Mouse (Mus musculus) olfactory bulb, adult 2 months (tissue): ENCODE measurements at regions not wholly inside any gene's neighbourhood (a gene's known extent, or its start where the extent isn't known, plus 50 kb on each side); places are given as distances from the start of the nearest gene placed in this dataset.

Source experiments
- H3K27ac ChIP-seq: fragments of 200-500 bp; 2 replicates; pipeline ENCODE4 v1.5.1; 2012; ENCODE audit warnings: low read depth, low read length; ENCODE audit not compliant: insufficient read depth
- H3K4me1 ChIP-seq: fragments of 200-500 bp; 2 replicates; pipeline ENCODE4 v1.6.1; 2012; ENCODE audit warnings: low read length; ENCODE audit not compliant: control insufficient read depth, insufficient read depth
- H3K4me3 ChIP-seq: fragments of 200-500 bp; 2 replicates; pipeline ENCODE4 v1.5.1; 2012; ENCODE audit warnings: mild to moderate bottlenecking, low read depth, low read length, moderate library complexity; ENCODE audit not compliant: insufficient read depth
- CTCF ChIP-seq: fragments of 200-500 bp; IDR thresholded peaks from 2 replicates; pipeline ENCODE4 v1.5.1; 2012; ENCODE audit warnings: low read depth, mild to moderate bottlenecking, low read length, moderate library complexity; ENCODE audit not compliant: insufficient read depth
- POLR2A ChIP-seq: fragments of 200-500 bp; IDR thresholded peaks from 2 replicates; pipeline ENCODE4 v1.6.1; 2012; ENCODE audit warnings: mild to moderate bottlenecking, low read depth, low read length, moderate library complexity; ENCODE audit not compliant: insufficient read depth
- WGBS: fragments of 180-500 bp; shearing (Covaris S2); methylation state at CpG from one replicate; pipeline ENCODE4 v1.1.7; 2018; 5-methylcytosine and 5-hydroxymethylcytosine counted together

DNA sequence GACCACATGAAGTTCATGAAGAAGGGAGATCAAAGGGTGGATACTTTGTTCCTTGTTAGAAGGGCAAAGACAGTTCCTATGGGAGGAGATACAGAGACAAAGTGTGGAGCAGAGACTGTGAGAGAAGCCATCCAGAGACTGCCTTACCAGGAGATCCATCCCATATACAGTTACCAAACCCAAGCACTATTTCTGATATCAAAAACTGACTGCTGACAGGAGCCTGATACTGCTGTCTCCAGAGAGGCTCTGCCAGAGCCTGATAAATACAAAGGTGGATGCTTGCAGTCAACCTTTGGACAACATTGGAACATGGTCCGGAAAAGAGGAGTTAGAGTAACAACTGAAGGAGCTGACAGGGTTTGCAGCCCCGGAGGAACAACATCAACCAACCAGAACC lies 1104.3 kb upstream of the Cited2 start:
- Histone ChIP-seq H3K4me3 (no peak overlapping the region), H3K27ac (no peak overlapping the region), H3K4me1 (no peaks in the 10 kb centered on the region)
- WGBS, result 96% methylated on average over 2 of the region's 2 CpGs
- TF ChIP-seq CTCF, result no peak
- no peak for TF ChIP-seq POLR2A

DNA sequence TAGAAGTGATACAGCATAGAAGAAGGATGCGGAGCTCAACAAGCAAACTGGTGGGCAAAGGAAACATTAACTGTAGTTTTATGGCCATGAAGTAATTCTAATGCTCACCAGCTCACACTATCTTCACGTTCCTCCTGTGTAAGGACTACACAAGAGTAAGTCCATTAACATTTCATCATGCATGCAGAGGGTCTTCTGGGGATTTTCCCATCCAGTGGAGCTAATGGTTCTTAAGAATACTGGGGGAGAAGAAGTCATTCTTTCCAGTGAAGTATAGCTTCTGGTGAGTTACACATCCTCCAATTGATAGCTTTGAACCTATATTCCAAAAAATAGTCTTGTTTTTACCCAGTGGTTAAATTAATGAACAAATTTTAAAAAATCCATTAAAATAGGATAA lies 1103.4 kb upstream of the Cited2 start:
- H3K4me1 ChIP-seq, result no peaks in the 10 kb centered on the region
- no peak overlapping the region for H3K4me3 ChIP-seq
- no peak overlapping the region for H3K27ac ChIP-seq
- WGBS, result 91% methylated on average over 2 of the region's 2 CpGs
- TF ChIP-seq CTCF, result no peak
- no peak for TF ChIP-seq POLR2A

DNA sequence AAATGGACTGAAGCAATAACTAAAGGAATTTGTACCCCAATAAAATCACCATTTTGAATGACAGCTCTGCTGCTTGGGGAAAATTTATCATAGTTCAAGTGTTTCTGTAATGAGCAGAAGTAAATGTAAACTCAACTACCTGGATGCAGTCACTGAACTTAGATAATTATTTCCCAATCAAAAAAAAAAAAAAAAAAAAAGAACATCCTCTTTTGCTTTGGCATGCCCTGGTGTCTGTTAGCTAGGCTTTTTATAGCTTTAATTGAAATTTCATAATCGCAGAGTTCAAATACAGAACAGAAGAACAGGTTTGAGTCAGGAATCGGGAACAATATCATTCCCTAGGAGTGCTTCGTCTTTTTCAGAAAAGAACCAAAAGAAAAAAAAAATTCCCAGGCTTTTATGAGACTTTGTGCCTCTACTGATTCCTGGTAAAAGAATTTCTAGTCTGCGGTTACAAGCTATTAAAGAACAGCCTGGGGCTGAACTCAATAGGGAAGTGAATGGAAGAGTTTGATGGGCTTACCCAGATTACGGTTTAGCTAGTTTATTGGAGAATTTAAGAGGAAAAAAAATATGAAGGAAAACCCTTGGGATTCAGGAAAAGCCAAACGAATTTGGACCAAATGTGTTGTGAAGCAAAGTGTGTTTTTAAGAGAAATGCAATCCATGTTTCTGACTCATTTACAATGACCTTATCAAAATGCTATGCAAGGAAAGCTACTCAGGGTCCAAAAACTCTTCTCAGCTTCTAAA lies 1102.0 kb upstream of the Cited2 start:
- Histone ChIP-seq H3K27ac (no peak overlapping the region), H3K4me1 (no peaks in the 10 kb centered on the region), H3K4me3 (no peak overlapping the region)
- no peak for TF ChIP-seq CTCF
- TF ChIP-seq POLR2A, result no peak
- WGBS, result 47% methylated on average over 6 of the region's 6 CpGs

DNA sequence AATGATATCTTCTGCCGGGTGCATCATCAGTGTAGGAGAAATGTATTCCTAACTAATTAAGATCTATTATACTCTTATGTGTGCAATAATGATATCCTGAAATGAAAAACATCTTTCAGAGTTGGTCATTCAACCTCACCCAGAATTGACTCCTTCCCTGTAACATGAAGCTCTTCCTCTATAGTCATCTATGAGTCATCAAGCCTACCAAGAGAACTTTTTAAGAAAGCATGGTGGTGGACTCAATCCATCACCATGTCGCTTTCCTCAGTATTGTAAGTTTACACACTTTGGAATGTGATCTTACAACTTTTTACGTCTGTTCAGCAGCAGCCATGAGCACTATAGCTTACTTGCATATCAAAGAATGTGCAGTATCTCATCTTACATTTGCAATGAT lies 1100.2 kb upstream of the Cited2 start:
- Histone ChIP-seq H3K4me3 (no peak overlapping the region), H3K27ac (no peak overlapping the region), H3K4me1 (no peaks in the 10 kb centered on the region)
- WGBS, result 98% methylated on average over 3 of the region's 3 CpGs
- TF ChIP-seq CTCF, result no peak
- no peak for TF ChIP-seq POLR2A

DNA sequence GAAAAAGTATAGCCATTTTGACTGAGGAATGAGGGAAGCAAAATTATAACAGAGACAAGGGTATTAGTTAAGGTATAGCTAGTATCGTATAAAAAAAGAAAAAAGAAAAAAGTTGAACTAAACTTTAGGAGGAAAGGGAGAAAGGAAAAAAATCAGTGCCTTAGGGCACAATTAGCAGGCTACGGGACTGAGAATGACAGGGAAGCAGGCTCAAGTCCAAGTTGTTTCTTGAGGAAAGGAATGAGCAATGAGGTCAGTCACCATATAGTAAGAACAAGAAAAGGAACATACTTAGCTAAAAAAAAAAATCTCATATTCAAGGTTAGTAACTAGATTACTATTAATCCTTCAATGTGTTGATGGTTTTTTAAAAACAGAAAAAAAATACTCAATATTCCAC lies 1089.8 kb upstream of the Cited2 start:
- Histone ChIP-seq H3K27ac (no peak overlapping the region), H3K4me1 (no peaks in the 10 kb centered on the region), H3K4me3 (no peak overlapping the region)
- TF ChIP-seq POLR2A (no peak), CTCF (no peak)
- WGBS, result 81% methylated on average over 2 of the region's 2 CpGs

DNA sequence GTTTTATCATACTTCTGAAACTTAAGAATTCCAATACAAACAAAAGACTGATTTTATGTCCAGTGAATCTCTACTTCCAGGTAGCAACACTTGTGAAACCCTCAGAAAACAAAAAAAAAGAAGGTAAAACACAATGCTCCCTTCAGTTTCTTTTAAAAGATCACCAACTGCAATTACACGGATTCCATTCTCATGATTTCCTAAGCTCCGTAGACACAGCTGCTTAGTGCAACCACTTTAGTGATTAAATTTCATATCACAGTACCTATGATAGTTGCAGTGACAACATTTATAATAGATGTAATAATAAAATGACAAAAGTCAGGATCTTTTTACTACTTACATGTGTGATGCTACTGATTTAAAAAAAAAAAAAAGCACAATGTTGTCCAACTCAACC lies 1087.6 kb upstream of the Cited2 start:
- Histone ChIP-seq H3K4me3 (no peak overlapping the region), H3K4me1 (no peaks in the 10 kb centered on the region), H3K27ac (no peak overlapping the region)
- 90% methylated on average over 2 of the region's 2 CpGs for WGBS
- no peak for TF ChIP-seq POLR2A
- no peak for TF ChIP-seq CTCF

DNA sequence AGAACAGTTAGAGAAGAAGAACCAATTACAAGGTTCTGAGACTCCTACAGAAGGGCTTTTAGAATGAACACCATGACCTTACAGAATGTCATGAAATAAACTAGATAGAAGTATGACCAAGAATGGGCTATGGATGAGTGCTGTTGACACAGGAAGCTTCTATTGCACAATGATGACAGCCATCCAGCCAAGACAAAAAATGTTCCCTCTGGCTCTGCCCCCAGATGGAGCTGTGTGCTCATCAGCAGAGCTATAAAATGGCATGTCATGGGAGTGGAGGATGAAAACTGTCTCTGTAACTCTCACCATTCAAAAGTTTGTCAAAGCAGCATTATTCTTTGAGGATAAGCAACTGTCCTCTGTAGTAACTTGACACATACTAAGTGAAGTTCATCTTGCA lies 1086.0 kb upstream of the Cited2 start:
- TF ChIP-seq CTCF (no peak), POLR2A (no peak)
- Histone ChIP-seq H3K4me1 (no peaks in the 10 kb centered on the region), H3K27ac (no peak overlapping the region), H3K4me3 (no peak overlapping the region)

DNA sequence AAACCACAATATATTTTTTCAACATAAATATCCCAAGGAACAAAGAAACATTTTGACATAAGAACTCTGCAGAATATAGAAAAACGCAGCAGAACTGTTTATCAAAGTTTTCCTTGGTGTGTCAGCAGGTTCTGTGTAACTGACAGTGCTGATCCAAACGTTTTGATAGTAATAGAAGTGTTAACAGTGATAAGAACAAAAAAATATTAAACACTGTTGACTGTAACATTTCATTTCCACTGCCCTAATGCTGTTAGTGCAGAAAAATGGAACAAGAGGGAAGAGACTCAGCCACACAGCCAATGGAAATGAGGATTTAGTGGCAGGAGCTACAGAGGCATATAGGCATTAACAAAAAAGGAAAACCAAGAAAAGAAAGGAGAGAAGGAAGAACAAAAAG lies 1084.9 kb upstream of the Cited2 start:
- Histone ChIP-seq H3K27ac (no peak overlapping the region), H3K4me3 (no peak overlapping the region), H3K4me1 (no peaks in the 10 kb centered on the region)
- 33% methylated on average over 2 of the region's 2 CpGs for WGBS
- TF ChIP-seq CTCF, result no peak
- no peak for TF ChIP-seq POLR2A

DNA sequence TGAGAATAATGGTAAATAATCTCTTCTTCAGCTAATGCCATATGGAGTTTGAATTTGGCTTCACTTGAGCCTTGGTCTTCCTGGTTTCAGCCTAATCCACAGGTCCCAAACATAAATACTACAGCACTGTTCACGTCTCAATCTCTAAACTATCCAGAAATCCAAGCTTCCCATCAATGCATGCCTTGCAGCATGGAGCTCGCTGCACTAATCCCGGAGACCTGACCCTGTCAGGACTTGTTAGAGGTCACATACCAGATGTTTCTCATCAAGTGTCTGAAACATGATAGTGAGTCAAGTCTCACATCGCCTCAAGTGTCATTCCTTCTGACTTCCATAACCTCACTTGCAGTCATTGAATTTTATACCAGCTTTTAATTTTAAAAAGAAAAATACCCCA lies 1082.9 kb upstream of the Cited2 start:
- H3K4me3 ChIP-seq, result no peak overlapping the region
- no peak overlapping the region for H3K27ac ChIP-seq
- 82% methylated on average over 4 of the region's 4 CpGs for WGBS
- TF ChIP-seq POLR2A, result no peak
- no peak for TF ChIP-seq CTCF
- no peaks in the 10 kb centered on the region for H3K4me1 ChIP-seq

DNA sequence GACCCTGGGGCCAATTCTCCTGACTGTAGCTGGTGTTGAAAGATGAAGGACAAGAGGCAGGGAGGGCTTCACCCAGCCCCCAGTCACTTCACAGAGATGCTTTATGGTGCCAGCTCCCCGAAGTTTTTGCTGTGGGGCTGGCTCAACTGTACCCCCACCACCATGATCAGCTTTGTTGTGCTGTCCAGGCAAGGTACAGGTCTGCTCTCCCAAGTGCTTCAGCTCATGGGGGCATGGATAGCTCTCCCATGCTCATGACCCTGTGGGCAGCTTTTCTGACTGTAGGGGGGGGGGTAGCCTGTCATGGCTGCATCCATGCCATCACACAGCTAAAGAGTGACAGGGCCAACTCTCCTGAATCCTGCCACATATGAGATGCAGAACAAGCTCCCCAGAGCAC lies 1072.9 kb upstream of the Cited2 start:
- WGBS, result 80% methylated on average over 1 of the region's 1 CpGs
- TF ChIP-seq CTCF, result no peak
- Histone ChIP-seq H3K4me1 (no peaks in the 10 kb centered on the region), H3K27ac (no peak overlapping the region), H3K4me3 (no peak overlapping the region)
